Mouse (Mus musculus) spleen, postnatal 14 days (tissue): Measurements from ENCODE around the gene Ska2.

ENCODE experiments used
- DNase-seq, 2 experiments: peaks; one replicate each; pipeline ENCODE4 v3.0.0; 2021 to 2022; ENCODE audit warnings: low spot score in 2 of 2

The Ska2 gene

DNA sequence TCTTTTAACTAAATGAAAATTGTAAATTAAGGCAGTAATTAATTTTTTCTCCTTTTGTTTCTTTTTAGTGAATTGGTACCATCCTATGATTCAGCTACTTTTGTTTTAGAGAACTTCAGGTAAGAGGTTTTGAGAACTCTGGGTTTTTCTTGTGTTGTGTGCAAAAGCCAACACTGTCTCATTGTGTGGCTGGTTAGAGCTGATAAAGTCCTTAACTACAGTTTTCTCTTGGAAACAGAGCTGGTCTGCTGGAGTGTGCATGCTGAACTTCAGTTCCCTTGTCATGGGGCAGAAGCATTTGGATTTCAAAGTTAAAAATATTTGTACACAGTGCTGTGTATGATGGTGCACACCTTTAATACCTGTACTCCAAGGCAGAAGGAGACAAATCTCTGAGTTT, 54.7 kb downstream of the Ska2 start:
- no peak for DNase-seq

DNA sequence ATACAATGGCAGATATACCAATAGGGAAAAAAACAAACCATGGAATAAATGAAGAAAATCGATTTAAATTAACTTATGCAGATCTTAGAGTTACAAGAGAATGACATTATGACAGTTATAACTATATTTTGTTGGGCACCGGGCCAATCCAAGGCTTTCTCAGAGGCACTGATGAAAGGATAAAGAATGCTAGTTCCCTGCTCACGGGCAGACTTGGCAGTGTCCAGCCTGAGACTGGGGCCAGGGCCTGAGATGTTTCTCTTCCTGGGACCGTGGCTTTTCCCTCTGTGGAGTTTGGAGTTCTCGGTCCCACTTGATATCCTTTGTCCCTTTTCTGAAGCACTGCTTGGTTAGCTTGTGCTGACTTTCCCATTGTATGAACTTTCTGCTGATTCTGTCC, 64.6 kb downstream of the Ska2 start:
- no peak for DNase-seq
